Mouse (Mus musculus) lung, adult 2 months (tissue): ENCODE data around the gene Slc35f4.

ENCODE experiments used
- CTCF ChIP-seq: fragments of 200-500 bp; IDR thresholded peaks from 2 replicates; pipeline ENCODE4 v1.5.1; 2011; ENCODE audit warnings: mild to moderate bottlenecking, low read length, control low read depth; ENCODE audit not compliant: insufficient read depth
- POLR2A ChIP-seq: fragments of 200-500 bp; IDR thresholded peaks from 2 replicates; pipeline ENCODE4 v1.6.1; 2011; ENCODE audit warnings: low read depth, mild to moderate bottlenecking, control low read depth, low read length, borderline replicate concordance; ENCODE audit errors: extremely low read depth

DNA sequence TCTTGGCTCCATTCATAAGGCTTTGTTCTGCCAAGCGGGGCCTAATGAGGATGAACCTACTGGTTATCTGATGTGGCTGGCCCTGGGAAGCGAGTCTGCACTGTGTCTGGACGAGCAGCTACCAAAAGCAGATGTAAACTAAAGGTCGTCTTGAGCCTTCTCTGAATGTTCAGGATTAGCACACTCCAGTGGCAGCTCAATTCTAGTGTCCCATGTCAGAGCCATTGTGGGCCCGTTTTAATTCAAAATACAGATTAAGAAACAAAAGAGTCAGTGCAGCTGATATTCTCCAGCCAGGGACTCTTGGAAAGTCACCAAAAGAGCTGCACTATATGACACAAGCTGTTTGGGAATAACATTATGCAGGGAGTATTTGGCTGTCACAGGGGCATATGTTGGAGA, 214.8 kb downstream of the Slc35f4 start:
- no peak for TF ChIP-seq CTCF
- no peak for TF ChIP-seq POLR2A
